Mouse (Mus musculus) heart, adult 2 months (tissue): ENCODE measurements around the gene Oprm1.

Experiments
- CTCF ChIP-seq: fragments of 200-600 bp; IDR thresholded peaks from 2 replicates; pipeline ENCODE4 v1.8.1; 2022; ENCODE audit warnings: antibody characterized with exemption, mild to moderate bottlenecking, moderate library complexity
- EP300 ChIP-seq: fragments of 200-500 bp; IDR thresholded peaks from 2 replicates; pipeline ENCODE4 v1.6.1; 2011; ENCODE audit warnings: low read depth, low read length, control low read depth; ENCODE audit not compliant: insufficient read depth
- POLR2A ChIP-seq: fragments of 200-500 bp; IDR thresholded peaks from 2 replicates; pipeline ENCODE4 v1.6.1; 2011; ENCODE audit warnings: mild to moderate bottlenecking, low read depth, low read length, control low read depth; ENCODE audit not compliant: insufficient read depth

- TF ChIP-seq CTCF (no peak), EP300 (no peak), POLR2A (no peak)
Measured at GRCm38 (mm10) chr10:6788517-6789237, 30.4 kb downstream of the Oprm1 start.
